Mouse (Mus musculus) bone marrow macrophage, adult 2 months (primary cell): Measurements from ENCODE around the gene Lce3d.

Experiments
- CTCF ChIP-seq: IDR thresholded peaks from 2 replicates; pipeline ENCODE4 v1.5.1; 2012; ENCODE audit warnings: low read depth, mild to moderate bottlenecking, low read length, moderate library complexity
- POLR2A ChIP-seq: IDR thresholded peaks from 2 replicates; pipeline ENCODE4 v1.6.1; 2012; ENCODE audit warnings: mild to moderate bottlenecking, low read depth, low read length, borderline replicate concordance

- TF ChIP-seq POLR2A (no peak), CTCF (no peak)
Measured at GRCm38 (mm10) chr3:92926130-92926529, 31.1 kb upstream of the Lce3d start, which contains the start of gene Lce3a.
